Mouse (Mus musculus) testis, adult 2 months (tissue): Measurements from ENCODE around the gene Lekr1.

ENCODE experiments used
- CTCF ChIP-seq: fragments of 200-500 bp; IDR thresholded peaks from 2 replicates; pipeline ENCODE4 v1.5.1; 2012; ENCODE audit warnings: low read depth, mild to moderate bottlenecking, inconsistent platforms, low read length, moderate library complexity; ENCODE audit not compliant: control insufficient read depth, insufficient read depth, insufficient replicate concordance
- POLR2A ChIP-seq: fragments of 200-500 bp; IDR thresholded peaks from 2 replicates; pipeline ENCODE4 v1.6.1; 2012; ENCODE audit warnings: low read depth, mild to moderate bottlenecking, inconsistent platforms, low read length, moderate library complexity; ENCODE audit not compliant: control insufficient read depth

GRCm38 (mm10) chr3:65830801-65831200 lies 164.8 kb downstream of the Lekr1 start:
- TF ChIP-seq POLR2A (no peak), CTCF (no peak)
